Mouse (Mus musculus): Measurements from ENCODE around the gene Gabrb3. TPM values are rescaled to one million over a fixed set of nuclear protein-coding genes. Genes with fewer than 3 reads are reported as not detected.

Gene Gabrb3
- polyA plus RNA-seq, 1 experiment from 2014 or later, result 58.5 TPM

DNA sequence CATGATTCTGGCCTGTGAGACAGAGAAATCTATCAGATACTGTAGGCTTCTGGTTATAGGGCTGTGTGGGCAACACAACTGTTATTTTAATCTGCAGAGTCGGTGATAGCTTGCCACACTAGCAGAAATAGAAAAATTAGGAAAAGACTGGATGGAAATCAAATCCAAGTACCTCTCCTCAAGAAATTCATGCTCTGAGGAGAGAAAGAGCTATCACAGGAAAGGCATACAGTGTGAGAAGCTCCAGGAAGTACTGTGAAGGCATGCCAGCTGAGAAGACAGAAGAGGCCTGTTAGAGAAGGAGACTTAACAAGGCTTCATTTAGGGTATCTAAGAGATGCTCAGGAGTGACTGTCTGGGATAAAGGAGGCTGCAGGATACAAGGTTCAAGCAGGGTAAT, 3.2 kb downstream of the Gabrb3 start:
- ATAC-seq (ENCODE audit: low FRiP score, low TSS enrichment), result no peak
- WGBS, result 76% methylated on average over 1 of the region's 1 CpGs

DNA sequence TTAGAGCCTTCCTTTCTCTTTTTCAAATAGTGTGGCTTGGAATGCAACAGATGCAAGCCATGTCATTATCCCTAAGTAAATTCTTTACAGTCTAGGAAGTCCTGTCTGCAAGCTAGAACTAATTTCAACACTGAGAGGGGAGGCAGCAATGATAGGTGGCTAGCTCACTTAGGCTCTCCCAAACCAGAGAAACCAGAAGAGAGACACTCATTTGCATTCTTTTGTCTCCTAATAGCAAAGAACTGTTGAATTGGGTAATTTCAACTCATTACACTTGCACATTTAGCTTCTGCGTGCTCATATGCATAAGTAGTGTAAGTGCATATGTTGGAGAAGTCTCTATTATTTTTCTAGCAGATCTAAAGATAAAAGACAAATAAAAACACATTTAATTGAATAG, 28.7 kb downstream of the Gabrb3 start:
- H3K9me3 ChIP-seq (ENCODE audit: control insufficient read depth, low read length), result no peaks in the 10 kb centered on the region
- DNase-seq (no peak), ATAC-seq (ENCODE audit: low FRiP score, low TSS enrichment) (no peak)
- H3K27ac ChIP-seq (replicated peaks; ENCODE audit: low read depth, low read length), result no peak overlapping the region
- H3K9ac ChIP-seq (replicated peaks; ENCODE audit: low read length), result no peak overlapping the region
- no peaks in the 10 kb centered on the region for H3K4me1 ChIP-seq (ENCODE audit: control insufficient read depth, insufficient read depth, low read length)
- no peaks in the 10 kb centered on the region for H3K27me3 ChIP-seq (ENCODE audit: control insufficient read depth, insufficient read depth, low read length)
- no peak overlapping the region for H3K4me3 ChIP-seq (replicated peaks; ENCODE audit: low read depth, low read length)
- no peak overlapping the region for H3K4me2 ChIP-seq (ENCODE audit: low read length)
- 77% methylated on average over 1 of the region's 1 CpGs for WGBS
- H3K36me3 ChIP-seq (ENCODE audit: control insufficient read depth, insufficient read depth, low read length), result no peaks in the 10 kb centered on the region

More for the DNA sequence above, 3.2 kb downstream of the Gabrb3 start:
- no peak overlapping the region for H3K4me2 ChIP-seq (ENCODE audit: low read length)
- H3K4me3 ChIP-seq (replicated peaks; ENCODE audit: low read depth, low read length), result no peak overlapping the region
- no peaks in the 10 kb centered on the region for H3K27me3 ChIP-seq (ENCODE audit: control insufficient read depth, insufficient read depth, low read length)
- no peaks in the 10 kb centered on the region for H3K36me3 ChIP-seq (ENCODE audit: control insufficient read depth, insufficient read depth, low read length)
- H3K27ac ChIP-seq (replicated peaks; ENCODE audit: low read depth, low read length), result no peak overlapping the region
- H3K9me3 ChIP-seq (ENCODE audit: control insufficient read depth, low read length), result no peaks in the 10 kb centered on the region
- no peak for DNase-seq
- no peak overlapping the region for H3K9ac ChIP-seq (replicated peaks; ENCODE audit: low read length)
- H3K4me1 ChIP-seq (ENCODE audit: control insufficient read depth, insufficient read depth, low read length), result no peaks in the 10 kb centered on the region

DNA sequence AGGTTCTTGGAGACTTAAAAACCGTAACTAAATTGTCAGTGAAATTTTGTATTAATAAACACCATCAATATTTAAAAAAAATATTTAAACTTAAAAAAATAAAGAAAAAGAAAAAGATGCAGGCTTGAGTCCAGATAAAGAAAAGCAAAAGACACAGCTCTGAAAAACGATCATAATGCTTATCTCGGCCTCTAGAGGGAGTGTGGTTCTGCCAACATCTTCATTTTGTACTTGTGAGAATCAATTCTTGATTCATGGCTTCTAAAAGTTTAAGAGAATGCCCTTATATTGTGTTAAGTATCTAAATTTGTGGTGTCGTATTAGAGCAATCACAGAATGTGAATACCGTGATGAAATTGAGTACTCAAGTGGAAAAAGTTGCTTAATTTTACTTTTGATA, 40.9 kb downstream of the Gabrb3 start:
- Histone ChIP-seq H3K9ac (replicated peaks; ENCODE audit: low read length) (no peak overlapping the region), H3K4me2 (ENCODE audit: low read length) (no peak overlapping the region), H3K36me3 (ENCODE audit: control insufficient read depth, insufficient read depth, low read length) (no peaks in the 10 kb centered on the region), H3K4me3 (replicated peaks; ENCODE audit: low read depth, low read length) (no peak overlapping the region), H3K9me3 (ENCODE audit: control insufficient read depth, low read length) (no peaks in the 10 kb centered on the region), H3K4me1 (ENCODE audit: control insufficient read depth, insufficient read depth, low read length) (no peaks in the 10 kb centered on the region), H3K27me3 (ENCODE audit: control insufficient read depth, insufficient read depth, low read length) (no peaks in the 10 kb centered on the region), H3K27ac (replicated peaks; ENCODE audit: low read depth, low read length) (no peak overlapping the region)
- DNase-seq, result peak; percentile 25
- no peak for ATAC-seq (ENCODE audit: low FRiP score, low TSS enrichment)
- 67% methylated on average over 5 of the region's 5 CpGs for WGBS

DNA sequence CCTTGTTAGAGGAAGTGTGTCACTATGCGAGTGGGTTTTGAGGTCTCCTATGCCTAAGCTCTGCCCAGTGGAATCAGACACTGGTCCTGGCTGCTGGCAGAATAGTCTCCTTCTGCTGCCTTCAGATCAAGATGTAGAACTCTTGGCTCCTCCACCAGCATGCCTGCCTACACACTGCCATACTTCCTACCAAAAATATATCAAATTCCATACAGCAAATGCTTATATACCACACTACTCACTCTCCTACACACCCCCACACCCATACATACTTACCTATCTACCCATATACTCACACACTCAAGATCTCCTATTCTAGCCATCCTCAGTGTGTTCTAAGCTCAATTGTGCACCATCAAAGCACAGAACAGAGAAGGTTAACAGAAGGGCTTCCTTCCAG, 51.8 kb downstream of the Gabrb3 start:
- H3K4me1 ChIP-seq (ENCODE audit: control insufficient read depth, insufficient read depth, low read length), result no peaks in the 10 kb centered on the region
- no peaks in the 10 kb centered on the region for H3K9me3 ChIP-seq (ENCODE audit: control insufficient read depth, low read length)
- no peak overlapping the region for H3K4me2 ChIP-seq (ENCODE audit: low read length)
- DNase-seq, result no peak
- no peak overlapping the region for H3K4me3 ChIP-seq (replicated peaks; ENCODE audit: low read depth, low read length)
- no peak for ATAC-seq (ENCODE audit: low FRiP score, low TSS enrichment)
- no peaks in the 10 kb centered on the region for H3K27me3 ChIP-seq (ENCODE audit: control insufficient read depth, insufficient read depth, low read length)
- 93% methylated on average over 1 of the region's 1 CpGs for WGBS
- no peaks in the 10 kb centered on the region for H3K36me3 ChIP-seq (ENCODE audit: control insufficient read depth, insufficient read depth, low read length)
- no peak overlapping the region for H3K27ac ChIP-seq (replicated peaks; ENCODE audit: low read depth, low read length)
- H3K9ac ChIP-seq (replicated peaks; ENCODE audit: low read length), result no peak overlapping the region

DNA sequence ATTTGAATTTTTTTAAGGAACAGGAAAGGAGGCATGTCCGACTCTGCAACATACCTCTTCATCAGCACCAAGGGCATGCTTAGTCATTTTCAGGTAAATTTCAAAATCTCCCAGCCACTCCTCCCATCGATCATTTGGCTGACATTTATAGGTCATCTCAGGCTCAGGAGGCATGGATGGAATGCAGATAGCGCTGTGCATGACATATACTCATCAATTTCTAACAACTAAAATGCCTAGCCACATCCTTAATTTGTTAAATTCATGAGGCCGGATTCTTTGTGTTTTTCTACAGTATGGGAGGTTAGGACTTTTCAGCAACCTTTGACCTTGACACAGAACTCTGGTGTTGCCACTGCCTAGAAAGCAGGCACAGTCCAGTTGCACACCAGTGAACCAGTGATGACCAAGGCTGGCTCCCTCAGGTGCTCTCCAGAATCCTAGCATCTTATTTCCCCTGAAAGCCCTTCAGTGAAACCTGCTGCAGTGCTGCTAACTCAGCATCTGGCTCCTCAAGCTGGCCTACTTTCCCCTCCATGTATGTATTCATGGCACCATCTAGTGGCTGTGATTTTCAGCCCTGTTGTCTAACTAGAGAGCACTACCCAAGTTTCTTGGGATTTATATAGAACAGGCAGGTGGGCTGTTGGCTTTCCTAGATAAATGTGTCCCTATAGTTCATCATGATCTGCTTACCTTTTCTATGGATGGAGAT, 54.5 kb downstream of the Gabrb3 start:
- 83% methylated on average over 4 of the region's 4 CpGs for WGBS
- peak; percentile 90 for DNase-seq

DNA sequence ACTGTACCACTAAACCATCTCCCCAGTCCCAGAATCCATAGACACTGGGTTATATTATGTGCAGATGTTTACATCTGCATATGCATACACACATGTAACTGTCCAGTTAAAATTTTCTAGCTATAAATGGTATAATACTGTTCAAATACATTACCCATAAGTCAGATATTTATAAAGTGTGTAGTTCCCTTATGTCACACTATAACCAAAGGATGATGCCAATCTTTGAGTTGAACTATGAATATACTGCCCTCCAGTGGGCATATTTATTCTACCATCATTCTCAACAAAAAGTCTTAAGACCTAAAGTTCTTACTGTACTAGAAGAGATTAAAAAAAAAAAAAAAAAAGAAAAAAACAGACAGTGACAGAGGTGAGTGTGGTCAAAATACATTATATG, 63.4 kb downstream of the Gabrb3 start:
- ATAC-seq (ENCODE audit: low FRiP score, low TSS enrichment) (no peak), DNase-seq (peak; percentile 77)
- H3K27ac ChIP-seq (replicated peaks; ENCODE audit: low read depth, low read length), result no peak overlapping the region
- H3K9me3 ChIP-seq (ENCODE audit: control insufficient read depth, low read length), result no peaks in the 10 kb centered on the region
- no peaks in the 10 kb centered on the region for H3K4me1 ChIP-seq (ENCODE audit: control insufficient read depth, insufficient read depth, low read length)
- no peak overlapping the region for H3K9ac ChIP-seq (replicated peaks; ENCODE audit: low read length)
- no peaks in the 10 kb centered on the region for H3K27me3 ChIP-seq (ENCODE audit: control insufficient read depth, insufficient read depth, low read length)
- H3K4me3 ChIP-seq (replicated peaks; ENCODE audit: low read depth, low read length), result no peak overlapping the region
- H3K36me3 ChIP-seq (ENCODE audit: control insufficient read depth, insufficient read depth, low read length), result no peaks in the 10 kb centered on the region
- no peak overlapping the region for H3K4me2 ChIP-seq (ENCODE audit: low read length)

More for the DNA sequence above, 54.5 kb downstream of the Gabrb3 start:
- Histone ChIP-seq H3K27ac (replicated peaks; ENCODE audit: low read depth, low read length) (no peak overlapping the region), H3K9me3 (ENCODE audit: control insufficient read depth, low read length) (no peaks in the 10 kb centered on the region), H3K27me3 (ENCODE audit: control insufficient read depth, insufficient read depth, low read length) (no peaks in the 10 kb centered on the region), H3K4me1 (ENCODE audit: control insufficient read depth, insufficient read depth, low read length) (no peaks in the 10 kb centered on the region), H3K4me2 (ENCODE audit: low read length) (no peak overlapping the region), H3K4me3 (replicated peaks; ENCODE audit: low read depth, low read length) (no peak overlapping the region), H3K36me3 (ENCODE audit: control insufficient read depth, insufficient read depth, low read length) (no peaks in the 10 kb centered on the region), H3K9ac (replicated peaks; ENCODE audit: low read length) (no peak overlapping the region)
- peak; percentile 66; the same call in 1 of the 2 replicates for ATAC-seq (ENCODE audit: low FRiP score, low TSS enrichment)

DNA sequence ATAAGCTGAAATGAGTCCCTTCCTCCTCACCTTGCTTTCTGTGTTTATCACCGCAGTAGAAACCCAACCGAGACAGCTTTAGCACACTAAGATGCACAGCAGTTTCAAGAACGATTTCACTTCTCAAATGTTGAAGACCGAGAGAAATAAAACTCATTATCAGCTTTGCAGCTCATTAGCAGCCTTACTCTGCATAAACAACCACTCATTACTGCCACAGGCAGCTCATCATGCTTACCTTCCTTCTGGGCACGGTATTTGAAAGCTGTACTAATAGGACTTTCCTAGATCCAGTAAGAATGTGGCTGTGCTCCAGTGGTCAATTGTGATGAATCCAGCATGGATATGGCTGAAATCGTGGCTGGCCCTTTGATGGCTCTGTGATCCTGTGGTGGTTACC, 67.4 kb downstream of the Gabrb3 start:
- 82% methylated on average over 6 of the region's 6 CpGs for WGBS
- no peak for DNase-seq
- no peaks in the 10 kb centered on the region for H3K27me3 ChIP-seq (ENCODE audit: control insufficient read depth, insufficient read depth, low read length)
- no peak overlapping the region for H3K4me2 ChIP-seq (ENCODE audit: low read length)
- H3K4me3 ChIP-seq (replicated peaks; ENCODE audit: low read depth, low read length), result no peak overlapping the region
- no peaks in the 10 kb centered on the region for H3K9me3 ChIP-seq (ENCODE audit: control insufficient read depth, low read length)
- no peaks in the 10 kb centered on the region for H3K4me1 ChIP-seq (ENCODE audit: control insufficient read depth, insufficient read depth, low read length)
- H3K9ac ChIP-seq (replicated peaks; ENCODE audit: low read length), result no peak overlapping the region
- H3K36me3 ChIP-seq (ENCODE audit: control insufficient read depth, insufficient read depth, low read length), result no peaks in the 10 kb centered on the region
- no peak for ATAC-seq (ENCODE audit: low FRiP score, low TSS enrichment)
- H3K27ac ChIP-seq (replicated peaks; ENCODE audit: low read depth, low read length), result no peak overlapping the region

DNA sequence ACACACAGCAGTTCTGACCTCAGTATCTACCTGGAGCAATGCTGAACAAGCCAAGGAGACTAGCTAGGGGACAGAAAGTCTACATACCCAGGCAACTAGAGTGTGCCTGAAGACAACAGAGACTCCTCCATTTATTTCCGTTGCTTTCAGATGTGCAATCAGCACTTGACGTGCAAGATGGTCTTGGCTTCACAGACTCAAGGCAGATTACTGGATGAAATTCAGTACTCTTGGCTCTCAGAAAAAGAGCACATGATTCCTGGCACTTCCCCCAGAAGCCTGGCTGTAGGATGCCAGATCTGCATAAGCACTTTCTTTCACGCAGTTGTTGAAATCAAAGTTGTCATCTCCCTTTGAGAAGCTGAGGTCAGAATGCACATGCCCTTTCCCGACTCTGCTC, 72.3 kb downstream of the Gabrb3 start:
- 69% methylated on average over 4 of the region's 4 CpGs for WGBS
- Histone ChIP-seq H3K4me1 (ENCODE audit: control insufficient read depth, insufficient read depth, low read length) (no peaks in the 10 kb centered on the region), H3K9ac (replicated peaks; ENCODE audit: low read length) (no peak overlapping the region), H3K9me3 (ENCODE audit: control insufficient read depth, low read length) (no peaks in the 10 kb centered on the region), H3K4me3 (replicated peaks; ENCODE audit: low read depth, low read length) (no peak overlapping the region), H3K4me2 (ENCODE audit: low read length) (no peak overlapping the region), H3K36me3 (ENCODE audit: control insufficient read depth, insufficient read depth, low read length) (no peaks in the 10 kb centered on the region), H3K27ac (replicated peaks; ENCODE audit: low read depth, low read length) (no peak overlapping the region), H3K27me3 (ENCODE audit: control insufficient read depth, insufficient read depth, low read length) (no peaks in the 10 kb centered on the region)
- ATAC-seq (ENCODE audit: low FRiP score, low TSS enrichment) (no peak), DNase-seq (no peak)

DNA sequence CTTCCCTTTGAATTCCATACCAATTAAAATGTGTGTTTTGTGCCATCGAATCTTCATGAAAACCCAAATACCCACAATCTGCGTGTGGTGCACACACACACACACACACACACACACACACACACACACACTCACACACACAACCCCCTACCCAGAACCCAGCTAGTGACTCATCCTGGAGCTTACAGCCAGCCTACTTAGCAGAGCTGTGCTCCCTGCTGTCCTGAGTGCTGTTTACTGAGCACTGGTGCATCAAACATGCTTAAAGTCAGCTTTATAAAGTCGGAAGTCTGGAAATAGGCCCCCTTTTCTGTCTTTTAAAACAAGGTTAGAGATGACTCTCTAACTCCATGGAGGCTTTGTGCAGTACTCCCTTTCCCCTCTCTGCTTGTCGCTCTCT, 83.3 kb downstream of the Gabrb3 start:
- peaks cover 9% of the 10 kb centered on the region for H3K27me3 ChIP-seq (ENCODE audit: control insufficient read depth, insufficient read depth, low read length)
- no peak overlapping the region for H3K4me3 ChIP-seq (replicated peaks; ENCODE audit: low read depth, low read length)
- H3K4me1 ChIP-seq (ENCODE audit: control insufficient read depth, insufficient read depth, low read length), result no peaks in the 10 kb centered on the region
- H3K4me2 ChIP-seq (ENCODE audit: low read length), result no peak overlapping the region
- H3K9me3 ChIP-seq (ENCODE audit: control insufficient read depth, low read length), result no peaks in the 10 kb centered on the region
- H3K36me3 ChIP-seq (ENCODE audit: control insufficient read depth, insufficient read depth, low read length), result no peaks in the 10 kb centered on the region
- H3K27ac ChIP-seq (replicated peaks; ENCODE audit: low read depth, low read length), result no peak overlapping the region
- WGBS, result 74% methylated on average over 4 of the region's 4 CpGs
- DNase-seq, result no peak
- no peak overlapping the region for H3K9ac ChIP-seq (replicated peaks; ENCODE audit: low read length)
- ATAC-seq (ENCODE audit: low FRiP score, low TSS enrichment), result no peak

Data from midbrain, embryonic 14.5 days (tissue).